Mouse (Mus musculus) liver, postnatal 0 days (tissue): ENCODE results near the gene Rbmx.

Experiments used
- CTCF ChIP-seq: sonication (generic); IDR thresholded peaks from 2 replicates; pipeline ENCODE4 v1.5.1; 2016; ENCODE audit warnings: antibody characterized with exemption, low read depth
- EP300 ChIP-seq: IDR thresholded peaks from 2 replicates; pipeline ENCODE4 v1.6.1; 2016; ENCODE audit warnings: antibody characterized with exemption, low read depth, mild to moderate bottlenecking

DNA sequence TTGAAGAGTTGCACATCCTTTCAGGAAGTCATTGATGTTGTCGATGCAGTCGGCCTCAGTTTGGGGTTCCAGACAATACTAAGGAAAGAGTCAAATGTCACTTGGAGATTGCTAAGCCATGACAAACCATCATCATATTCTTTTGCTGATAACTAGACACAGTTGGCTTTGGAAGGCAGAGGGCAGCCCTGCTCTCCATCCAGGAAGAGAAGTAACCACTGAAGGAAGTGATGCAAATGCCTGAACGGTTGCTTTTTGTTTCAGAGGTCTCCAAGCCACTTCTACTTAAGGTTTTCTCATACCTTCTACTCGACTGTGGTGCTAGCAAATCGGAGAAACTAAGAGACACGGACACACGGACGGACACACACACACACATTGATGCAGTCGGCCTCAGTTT, 55.9 kb downstream of the Rbmx start:
- peak; percentile 17; the same call in 1 of the 2 replicates for TF ChIP-seq CTCF
- TF ChIP-seq EP300 = no peak
